Mouse (Mus musculus): Measurements from ENCODE around the gene Cabp1. TPM values are rescaled to one million over a fixed set of nuclear protein-coding genes. Genes with fewer than 3 reads are reported as not detected.

Gene Cabp1
- polyA plus RNA-seq, 1 experiment from 2014 or later: 8.3 TPM

DNA sequence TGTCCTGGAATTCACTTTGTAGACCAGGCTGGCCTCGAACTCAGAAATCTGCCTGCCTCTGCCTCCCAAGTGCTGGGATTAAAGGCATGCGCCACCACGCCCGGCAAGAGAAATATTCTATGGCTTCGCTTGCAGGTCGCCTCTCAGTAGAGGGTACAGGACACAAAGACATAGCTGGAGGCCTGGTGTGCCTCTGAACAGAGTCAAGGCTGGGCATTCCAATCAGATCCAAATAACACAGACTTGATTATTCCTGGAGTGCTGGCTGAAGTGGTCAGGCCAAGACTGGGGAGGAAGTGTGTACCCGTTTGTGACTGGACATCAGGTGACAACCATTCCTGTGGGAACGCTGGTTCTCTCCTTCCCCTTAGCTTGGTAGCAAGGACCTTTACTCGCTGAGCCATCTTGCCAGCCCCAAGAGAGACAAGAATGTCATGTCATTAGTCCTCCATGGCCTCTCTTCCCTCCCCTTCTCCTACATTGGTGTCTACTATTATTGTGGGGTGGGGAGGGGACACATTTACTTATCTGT lies 51.9 kb downstream of the Cabp1 start:
- Histone ChIP-seq H3K4me1 (replicated peaks; ENCODE audit: control insufficient read depth, insufficient read depth, low read length) (peaks cover 12% of the 10 kb centered on the region), H3K36me3 (ENCODE audit: control insufficient read depth, insufficient read depth) (peaks cover 3% of the 10 kb centered on the region; the same call in 1 of the 2 replicates), H3K9ac (replicated peaks; ENCODE audit: low read depth, low read length) (no peak overlapping the region), H3K9me3 (ENCODE audit: control insufficient read depth, low read length) (no peaks in the 10 kb centered on the region), H3K27me3 (replicated peaks; ENCODE audit: control insufficient read depth, insufficient read depth, low read length) (no peaks in the 10 kb centered on the region), H3K27ac (ENCODE audit: low read length) (no peak overlapping the region), H3K4me3 (replicated peaks; ENCODE audit: low read length) (no peak overlapping the region), H3K4me2 (ENCODE audit: low read length) (no peak overlapping the region)
- 84% methylated on average over 9 of the region's 9 CpGs for WGBS
- no peak for ATAC-seq

GRCm38 (mm10) chr5:115140726-115141125 lies 53.5 kb downstream of the Cabp1 start:
- no peak for ATAC-seq
- H3K4me3 ChIP-seq (replicated peaks; ENCODE audit: low read length): no peak overlapping the region
- no peak overlapping the region for H3K4me2 ChIP-seq (ENCODE audit: low read length)
- no peak overlapping the region for H3K27ac ChIP-seq (ENCODE audit: low read length)
- no peak overlapping the region for H3K9ac ChIP-seq (replicated peaks; ENCODE audit: low read depth, low read length)
- H3K36me3 ChIP-seq (ENCODE audit: control insufficient read depth, insufficient read depth): no peaks in the 10 kb centered on the region
- WGBS: 81% methylated on average over 3 of the region's 3 CpGs
- H3K9me3 ChIP-seq (ENCODE audit: control insufficient read depth, low read length): no peaks in the 10 kb centered on the region
- no peaks in the 10 kb centered on the region for H3K27me3 ChIP-seq (replicated peaks; ENCODE audit: control insufficient read depth, insufficient read depth, low read length)
- H3K4me1 ChIP-seq (replicated peaks; ENCODE audit: control insufficient read depth, insufficient read depth, low read length): peaks cover 12% of the 10 kb centered on the region

- H3K27ac ChIP-seq (ENCODE audit: low read length): no peak overlapping the region
- 72% methylated on average over 4 of the region's 4 CpGs for WGBS
Measured at GRCm38 (mm10) chr5:115139124-115139523, 55.1 kb downstream of the Cabp1 start.

DNA sequence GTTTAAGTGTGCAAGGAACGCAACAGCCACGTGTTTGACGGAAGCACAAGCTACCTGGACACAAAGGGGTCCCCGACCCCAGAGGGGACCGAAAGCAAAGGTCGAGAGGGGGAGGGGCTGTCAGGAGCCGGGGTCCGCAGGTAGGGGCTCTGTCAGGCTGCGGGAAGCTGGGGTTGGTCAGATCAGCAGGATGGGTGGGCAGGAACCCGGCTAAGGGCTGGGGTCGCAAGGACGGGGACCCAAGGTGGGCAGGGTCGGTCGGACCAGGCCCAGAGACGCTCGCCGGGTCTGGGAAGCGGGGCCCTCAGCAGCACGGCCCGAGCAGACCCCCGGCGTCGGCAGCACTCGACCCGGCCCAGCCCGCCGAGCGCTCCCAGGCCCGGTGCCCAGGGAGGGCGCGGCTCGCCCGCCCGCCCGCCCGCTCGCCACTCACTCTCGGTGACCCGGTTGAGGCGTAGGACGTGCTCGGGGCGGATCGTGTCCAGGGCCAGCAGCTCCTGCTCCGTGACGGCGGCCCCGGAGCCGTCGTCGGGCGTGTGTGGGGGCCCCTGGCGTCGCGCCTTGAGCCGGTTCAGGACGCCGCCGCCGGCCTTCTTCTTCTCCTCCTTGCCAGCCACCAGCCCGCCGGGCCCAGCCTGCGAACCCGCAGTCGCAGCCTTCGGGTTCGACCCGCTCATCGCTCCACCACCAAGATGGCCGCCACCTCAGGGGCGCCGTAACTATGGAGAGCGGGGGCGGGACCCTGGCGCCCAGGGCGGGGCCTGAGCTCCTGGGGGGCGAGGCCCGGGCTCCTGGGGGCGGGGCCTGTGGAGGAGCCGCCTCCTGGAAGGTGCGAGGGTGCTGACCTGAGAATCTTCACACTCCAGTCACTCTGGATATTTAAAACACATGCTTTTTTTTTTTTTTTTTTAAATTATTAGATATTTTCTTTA lies 59.7 kb downstream of the Cabp1 start, which contains the start of gene Unc119b:
Unc119b (minus strand) TSS at position 742 of the 932 bp plus-strand sequence.
- Histone ChIP-seq H3K36me3 (ENCODE audit: control insufficient read depth, insufficient read depth) (no peaks in the 10 kb centered on the region; the same call in 1 of the 2 replicates), H3K9ac (replicated peaks; ENCODE audit: low read depth, low read length) (peak within 1 kb of the TSS; percentile 88), H3K4me3 (replicated peaks; ENCODE audit: low read length) (peak within 1 kb of the TSS; percentile 87), H3K27me3 (replicated peaks; ENCODE audit: control insufficient read depth, insufficient read depth, low read length) (no peaks in the 10 kb centered on the region), H3K4me2 (ENCODE audit: low read length) (peak within 1 kb of the TSS; percentile 79), H3K4me1 (replicated peaks; ENCODE audit: control insufficient read depth, insufficient read depth, low read length) (peaks cover 16% of the 10 kb centered on the region), H3K9me3 (ENCODE audit: control insufficient read depth, low read length) (no peaks in the 10 kb centered on the region), H3K27ac (ENCODE audit: low read length) (peak within 1 kb of the TSS; percentile 15; the same call in 1 of the 2 replicates)
- WGBS: under 1% methylated on average over 54 of the region's 81 CpGs
- ATAC-seq: peak; percentile 96

More at GRCm38 (mm10) chr5:115139124-115139523, 55.1 kb downstream of the Cabp1 start:
- Histone ChIP-seq H3K4me1 (replicated peaks; ENCODE audit: control insufficient read depth, insufficient read depth, low read length) (peaks cover 13% of the 10 kb centered on the region), H3K36me3 (ENCODE audit: control insufficient read depth, insufficient read depth) (no peaks in the 10 kb centered on the region), H3K4me2 (ENCODE audit: low read length) (no peak overlapping the region), H3K9me3 (ENCODE audit: control insufficient read depth, low read length) (no peaks in the 10 kb centered on the region), H3K27me3 (replicated peaks; ENCODE audit: control insufficient read depth, insufficient read depth, low read length) (no peaks in the 10 kb centered on the region), H3K4me3 (replicated peaks; ENCODE audit: low read length) (no peak overlapping the region), H3K9ac (replicated peaks; ENCODE audit: low read depth, low read length) (no peak overlapping the region)
- no peak for ATAC-seq

GRCm38 (mm10) chr5:115133358-115134066 lies 60.7 kb downstream of the Cabp1 start:
- H3K9me3 ChIP-seq (ENCODE audit: control insufficient read depth, low read length): no peaks in the 10 kb centered on the region
- no peaks in the 10 kb centered on the region; the same call in 1 of the 2 replicates for H3K36me3 ChIP-seq (ENCODE audit: control insufficient read depth, insufficient read depth)
- peak overlapping the region; percentile 87 for H3K4me3 ChIP-seq (replicated peaks; ENCODE audit: low read length)
- H3K9ac ChIP-seq (replicated peaks; ENCODE audit: low read depth, low read length): peak overlapping the region; percentile 4; the same call in 1 of the 2 replicates
- no peak for ATAC-seq
- H3K4me1 ChIP-seq (replicated peaks; ENCODE audit: control insufficient read depth, insufficient read depth, low read length): peaks cover 16% of the 10 kb centered on the region
- peak overlapping the region; percentile 79 for H3K4me2 ChIP-seq (ENCODE audit: low read length)
- H3K27ac ChIP-seq (ENCODE audit: low read length): no peak overlapping the region
- no peaks in the 10 kb centered on the region for H3K27me3 ChIP-seq (replicated peaks; ENCODE audit: control insufficient read depth, insufficient read depth, low read length)
- 57% methylated on average over 6 of the region's 6 CpGs for WGBS

DNA sequence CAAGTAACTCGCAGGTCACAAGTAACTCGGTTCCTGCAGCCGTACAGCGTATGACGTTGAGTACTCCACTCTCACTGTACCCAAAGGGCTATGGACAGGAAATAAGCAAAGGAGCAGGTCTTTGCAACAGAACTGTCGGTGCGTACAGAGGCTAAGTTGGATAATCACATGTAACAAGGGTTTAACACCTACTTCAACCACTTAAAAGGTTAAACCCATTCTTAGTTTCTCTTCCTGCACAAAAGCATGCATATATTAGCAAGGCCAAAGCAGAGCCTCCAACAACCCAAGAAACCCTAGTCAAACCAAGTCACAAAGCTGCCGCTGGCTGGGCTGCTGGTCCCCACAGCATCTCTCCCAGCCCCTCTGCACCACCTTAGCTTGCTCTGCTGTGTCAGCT lies 61.7 kb downstream of the Cabp1 start:
- no peak overlapping the region for H3K4me3 ChIP-seq (replicated peaks; ENCODE audit: low read length)
- no peak for ATAC-seq
- 85% methylated on average over 8 of the region's 8 CpGs for WGBS
- no peaks in the 10 kb centered on the region; the same call in 1 of the 2 replicates for H3K36me3 ChIP-seq (ENCODE audit: control insufficient read depth, insufficient read depth)
- no peak overlapping the region for H3K27ac ChIP-seq (ENCODE audit: low read length)
- peaks cover 16% of the 10 kb centered on the region for H3K4me1 ChIP-seq (replicated peaks; ENCODE audit: control insufficient read depth, insufficient read depth, low read length)
- no peak overlapping the region for H3K4me2 ChIP-seq (ENCODE audit: low read length)
- H3K9ac ChIP-seq (replicated peaks; ENCODE audit: low read depth, low read length): no peak overlapping the region
- no peaks in the 10 kb centered on the region for H3K9me3 ChIP-seq (ENCODE audit: control insufficient read depth, low read length)
- H3K27me3 ChIP-seq (replicated peaks; ENCODE audit: control insufficient read depth, insufficient read depth, low read length): no peaks in the 10 kb centered on the region

DNA sequence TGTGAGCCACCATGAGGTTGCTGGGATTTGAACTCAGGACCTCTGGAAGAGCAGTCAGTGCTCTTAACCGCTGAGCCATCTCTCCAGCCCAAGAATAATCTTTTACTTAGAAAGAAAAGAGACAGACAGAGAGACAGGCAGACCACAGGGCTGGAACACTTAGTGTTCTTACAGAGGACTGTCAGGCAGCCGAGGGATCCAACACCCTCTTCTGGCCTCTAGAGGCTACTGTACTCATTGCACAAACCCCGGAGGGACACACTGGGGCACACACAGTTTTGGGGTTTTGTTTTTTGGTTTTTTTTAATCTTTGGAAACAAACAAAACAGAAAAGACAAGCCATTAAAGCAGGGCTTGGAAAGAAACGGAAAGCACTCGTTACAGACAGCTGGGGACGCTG lies 64.9 kb downstream of the Cabp1 start:
- Histone ChIP-seq H3K4me3 (replicated peaks; ENCODE audit: low read length) (no peak overlapping the region), H3K4me1 (replicated peaks; ENCODE audit: control insufficient read depth, insufficient read depth, low read length) (peaks cover 23% of the 10 kb centered on the region), H3K9ac (replicated peaks; ENCODE audit: low read depth, low read length) (no peak overlapping the region), H3K27me3 (replicated peaks; ENCODE audit: control insufficient read depth, insufficient read depth, low read length) (no peaks in the 10 kb centered on the region), H3K4me2 (ENCODE audit: low read length) (no peak overlapping the region), H3K9me3 (ENCODE audit: control insufficient read depth, low read length) (no peaks in the 10 kb centered on the region), H3K27ac (ENCODE audit: low read length) (no peak overlapping the region), H3K36me3 (ENCODE audit: control insufficient read depth, insufficient read depth) (peaks cover 7% of the 10 kb centered on the region; the same call in 1 of the 2 replicates)
- WGBS: 81% methylated on average over 6 of the region's 6 CpGs
- ATAC-seq: no peak

DNA sequence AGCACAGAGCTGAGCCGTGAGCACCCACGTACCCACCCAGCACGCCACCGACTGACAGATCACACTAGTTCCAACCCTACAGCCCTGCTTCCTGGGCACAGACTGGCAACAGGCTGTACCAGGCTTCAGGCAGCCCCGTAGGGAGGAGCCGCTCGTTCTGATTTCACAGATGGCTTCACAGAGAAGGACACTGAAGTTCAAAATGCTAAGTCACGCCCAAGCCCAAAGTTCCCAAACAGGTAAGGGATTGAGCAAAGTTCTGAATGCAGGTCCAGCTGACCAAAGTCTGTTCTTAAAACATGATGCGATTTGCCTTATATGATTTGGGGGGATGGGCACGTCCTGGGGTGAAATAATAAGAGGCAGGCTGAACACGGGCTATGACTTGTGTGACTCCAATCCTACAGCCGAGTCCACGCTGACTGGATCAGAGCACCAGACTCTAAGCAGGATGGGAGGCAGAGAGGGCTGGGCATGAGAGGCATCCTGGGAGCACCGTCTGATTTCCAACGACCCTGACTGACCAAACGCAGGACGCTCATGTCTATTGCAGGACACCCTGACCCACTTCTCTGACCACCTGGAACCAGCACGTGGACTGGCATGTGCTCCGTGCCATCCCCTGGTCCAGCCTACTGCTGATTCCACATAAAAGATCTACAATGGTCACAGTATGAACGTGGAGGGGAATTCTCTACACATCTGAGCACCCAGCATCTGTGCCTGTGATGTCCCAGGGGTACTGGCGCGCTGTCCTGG lies 66.6 kb downstream of the Cabp1 start:
- H3K36me3 ChIP-seq (ENCODE audit: control insufficient read depth, insufficient read depth): peaks cover 9% of the 10 kb centered on the region; the same call in 1 of the 2 replicates
- H3K27ac ChIP-seq (ENCODE audit: low read length): no peak overlapping the region
- no peaks in the 10 kb centered on the region for H3K27me3 ChIP-seq (replicated peaks; ENCODE audit: control insufficient read depth, insufficient read depth, low read length)
- H3K4me1 ChIP-seq (replicated peaks; ENCODE audit: control insufficient read depth, insufficient read depth, low read length): peaks cover 9% of the 10 kb centered on the region
- no peak for ATAC-seq
- no peaks in the 10 kb centered on the region for H3K9me3 ChIP-seq (ENCODE audit: control insufficient read depth, low read length)
- WGBS: 92% methylated on average over 22 of the region's 22 CpGs
- H3K4me3 ChIP-seq (replicated peaks; ENCODE audit: low read length): no peak overlapping the region
- no peak overlapping the region for H3K9ac ChIP-seq (replicated peaks; ENCODE audit: low read depth, low read length)
- no peak overlapping the region for H3K4me2 ChIP-seq (ENCODE audit: low read length)

All from forebrain, embryonic 16.5 days (tissue).